Mouse (Mus musculus): Measurements from ENCODE around the gene Gas7. TPM values are rescaled to one million over a fixed set of nuclear protein-coding genes. Genes with fewer than 3 reads are reported as not detected.

Gas7 gene
- polyA plus RNA-seq, 1 experiment from 2014 or later: 4.0 TPM

- DNase-seq (ENCODE audit: low spot score): no peak
- Histone ChIP-seq H3K4me1 (no peaks in the 10 kb centered on the region), H3K36me3 (replicated peaks) (no peaks in the 10 kb centered on the region), H3K27me3 (replicated peaks; ENCODE audit: low read depth, poor library complexity, severe bottlenecking) (no peaks in the 10 kb centered on the region), H3K9me3 (no peaks in the 10 kb centered on the region), H3K27ac (replicated peaks) (no peak overlapping the region), H3K4me3 (no peak overlapping the region)
- 90% methylated on average over 2 of the region's 2 CpGs for WGBS
Measured at GRCm38 (mm10) chr11:67679930-67680329, 224.7 kb downstream of the Gas7 start.

GRCm38 (mm10) chr11:67681871-67682270 lies 226.6 kb downstream of the Gas7 start:
- Histone ChIP-seq H3K9me3 (no peaks in the 10 kb centered on the region), H3K36me3 (replicated peaks) (no peaks in the 10 kb centered on the region), H3K4me1 (no peaks in the 10 kb centered on the region), H3K27ac (replicated peaks) (no peak overlapping the region), H3K4me3 (no peak overlapping the region), H3K27me3 (replicated peaks; ENCODE audit: low read depth, poor library complexity, severe bottlenecking) (no peaks in the 10 kb centered on the region)
- 81% methylated on average over 3 of the region's 3 CpGs for WGBS
- DNase-seq (ENCODE audit: low spot score): no peak

DNA sequence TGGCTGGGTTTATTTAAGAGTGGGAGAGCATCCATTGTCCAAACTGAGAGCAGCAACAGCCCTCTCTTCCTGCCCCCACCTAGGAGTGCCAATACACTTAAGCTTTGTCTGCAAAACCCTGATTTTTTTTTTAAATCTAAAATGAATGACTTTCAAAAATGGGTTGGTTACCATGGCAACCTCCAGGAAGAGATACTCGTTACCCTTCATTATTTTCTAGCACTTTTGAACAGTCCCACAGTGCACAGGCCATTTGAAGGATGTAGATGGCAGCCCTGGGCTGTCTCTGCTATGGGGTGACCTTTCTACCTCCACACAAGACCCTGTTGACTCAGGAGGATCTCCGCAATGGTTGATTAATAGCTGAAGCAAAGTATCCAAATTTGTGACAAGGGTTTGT lies 230.9 kb downstream of the Gas7 start:
- Histone ChIP-seq H3K4me1 (peaks cover 8% of the 10 kb centered on the region), H3K27ac (replicated peaks) (no peak overlapping the region), H3K9me3 (no peaks in the 10 kb centered on the region), H3K36me3 (replicated peaks) (no peaks in the 10 kb centered on the region), H3K4me3 (no peak overlapping the region), H3K27me3 (replicated peaks; ENCODE audit: low read depth, poor library complexity, severe bottlenecking) (no peaks in the 10 kb centered on the region)
- DNase-seq (ENCODE audit: low spot score): no peak
- WGBS: 82% methylated on average over 2 of the region's 2 CpGs

DNA sequence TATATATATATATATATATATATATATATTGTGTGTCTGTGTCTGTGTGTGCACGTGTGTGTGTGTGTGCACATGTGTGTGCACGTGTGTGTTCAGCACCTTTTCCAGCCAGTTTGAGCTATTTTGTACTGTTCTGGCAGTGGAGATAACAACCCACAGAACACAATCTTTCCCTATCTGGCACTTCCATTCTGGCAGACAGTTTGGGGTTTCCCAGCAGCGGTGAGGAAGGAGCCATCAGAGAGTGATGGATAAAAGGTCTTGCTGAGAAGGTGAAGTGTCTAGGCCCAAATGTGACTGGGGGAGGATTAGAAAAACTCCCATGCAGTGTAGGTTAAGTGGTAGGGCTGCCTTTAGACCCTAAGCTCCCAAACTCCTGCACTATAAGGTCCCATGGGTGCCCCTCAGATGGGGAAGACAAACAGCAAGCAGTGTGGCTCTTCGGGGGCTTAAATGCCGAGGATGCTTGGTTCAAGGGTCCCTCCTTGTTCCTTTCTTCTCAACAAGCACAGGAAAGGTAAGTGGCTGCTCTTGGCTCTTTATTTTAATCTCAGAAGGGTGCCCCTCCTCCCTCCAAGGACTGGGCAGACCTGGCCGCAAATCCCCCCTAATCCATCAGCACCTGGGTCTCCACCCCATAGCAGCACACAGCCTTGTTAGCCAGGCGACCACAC lies 239.6 kb downstream of the Gas7 start, which contains the start of gene Rcvrn:
Rcvrn (plus strand) TSS at position 624 of the 674 bp plus-strand sequence.
- H3K27me3 ChIP-seq (replicated peaks; ENCODE audit: low read depth, poor library complexity, severe bottlenecking): 0 out of 2 replicates have a peak, but pooled peaks cover 7% of the 10 kb centered on the region
- H3K27ac ChIP-seq (replicated peaks): no peak within 1 kb of the TSS
- H3K4me1 ChIP-seq: peaks cover 6% of the 10 kb centered on the region
- H3K36me3 ChIP-seq (replicated peaks): no peaks in the 10 kb centered on the region
- no peaks in the 10 kb centered on the region for H3K9me3 ChIP-seq
- no peak within 1 kb of the TSS for H3K4me3 ChIP-seq
- DNase-seq (ENCODE audit: low spot score): no peak
- WGBS: 62% methylated on average over 7 of the region's 7 CpGs

GRCm38 (mm10) chr11:67712976-67713375 lies 257.7 kb downstream of the Gas7 start:
- no peaks in the 10 kb centered on the region for H3K27me3 ChIP-seq (replicated peaks; ENCODE audit: low read depth, poor library complexity, severe bottlenecking)
- no peak for DNase-seq (ENCODE audit: low spot score)
- no peaks in the 10 kb centered on the region for H3K36me3 ChIP-seq (replicated peaks)
- H3K27ac ChIP-seq (replicated peaks): no peak overlapping the region
- WGBS: 90% methylated on average over 4 of the region's 4 CpGs
- H3K4me3 ChIP-seq: no peak overlapping the region
- no peaks in the 10 kb centered on the region for H3K4me1 ChIP-seq
- H3K9me3 ChIP-seq: no peaks in the 10 kb centered on the region

GRCm38 (mm10) chr11:67715382-67715781 lies 260.1 kb downstream of the Gas7 start:
- WGBS: 94% methylated on average over 4 of the region's 4 CpGs
- Histone ChIP-seq H3K4me1 (no peaks in the 10 kb centered on the region), H3K9me3 (no peaks in the 10 kb centered on the region), H3K27ac (replicated peaks) (no peak overlapping the region), H3K27me3 (replicated peaks; ENCODE audit: low read depth, poor library complexity, severe bottlenecking) (no peaks in the 10 kb centered on the region), H3K4me3 (no peak overlapping the region), H3K36me3 (replicated peaks) (no peaks in the 10 kb centered on the region)
- DNase-seq (ENCODE audit: low spot score): no peak

DNA sequence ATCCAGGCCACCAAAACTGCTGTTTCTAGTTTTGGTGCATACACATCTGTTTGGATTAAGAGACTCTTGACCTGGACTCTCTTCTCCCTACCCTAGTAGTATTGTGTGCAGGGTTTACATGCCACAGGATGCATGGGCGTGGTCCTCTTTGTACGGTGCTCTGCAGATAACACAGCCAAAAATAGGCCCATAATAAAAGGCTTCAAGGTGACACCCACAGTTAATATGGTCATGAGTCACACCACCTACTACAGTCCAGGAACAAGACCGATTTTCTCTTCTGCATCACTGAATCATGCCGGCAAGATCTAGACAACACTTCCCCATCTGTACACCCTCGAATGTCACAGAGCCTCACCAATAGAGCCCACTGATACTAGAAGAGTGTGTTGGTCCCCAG lies 266.2 kb downstream of the Gas7 start:
- Histone ChIP-seq H3K9me3 (no peaks in the 10 kb centered on the region), H3K4me3 (no peak overlapping the region), H3K27me3 (replicated peaks; ENCODE audit: low read depth, poor library complexity, severe bottlenecking) (no peaks in the 10 kb centered on the region), H3K36me3 (replicated peaks) (no peaks in the 10 kb centered on the region), H3K4me1 (0 out of 2 replicates have a peak, but pooled peaks cover 3% of the 10 kb centered on the region), H3K27ac (replicated peaks) (no peak overlapping the region)
- 92% methylated on average over 5 of the region's 5 CpGs for WGBS
- DNase-seq (ENCODE audit: low spot score): no peak

- no peak overlapping the region for H3K27ac ChIP-seq (replicated peaks)
- H3K9me3 ChIP-seq: no peaks in the 10 kb centered on the region
- H3K36me3 ChIP-seq (replicated peaks): no peaks in the 10 kb centered on the region
- H3K27me3 ChIP-seq (replicated peaks; ENCODE audit: low read depth, poor library complexity, severe bottlenecking): no peaks in the 10 kb centered on the region
- DNase-seq (ENCODE audit: low spot score): no peak
- 0 out of 2 replicates have a peak, but pooled peaks cover 3% of the 10 kb centered on the region for H3K4me1 ChIP-seq
- 46% methylated on average over 7 of the region's 7 CpGs for WGBS
- H3K4me3 ChIP-seq: no peak overlapping the region
Measured at GRCm38 (mm10) chr11:67722399-67723156, 267.3 kb downstream of the Gas7 start.

DNA sequence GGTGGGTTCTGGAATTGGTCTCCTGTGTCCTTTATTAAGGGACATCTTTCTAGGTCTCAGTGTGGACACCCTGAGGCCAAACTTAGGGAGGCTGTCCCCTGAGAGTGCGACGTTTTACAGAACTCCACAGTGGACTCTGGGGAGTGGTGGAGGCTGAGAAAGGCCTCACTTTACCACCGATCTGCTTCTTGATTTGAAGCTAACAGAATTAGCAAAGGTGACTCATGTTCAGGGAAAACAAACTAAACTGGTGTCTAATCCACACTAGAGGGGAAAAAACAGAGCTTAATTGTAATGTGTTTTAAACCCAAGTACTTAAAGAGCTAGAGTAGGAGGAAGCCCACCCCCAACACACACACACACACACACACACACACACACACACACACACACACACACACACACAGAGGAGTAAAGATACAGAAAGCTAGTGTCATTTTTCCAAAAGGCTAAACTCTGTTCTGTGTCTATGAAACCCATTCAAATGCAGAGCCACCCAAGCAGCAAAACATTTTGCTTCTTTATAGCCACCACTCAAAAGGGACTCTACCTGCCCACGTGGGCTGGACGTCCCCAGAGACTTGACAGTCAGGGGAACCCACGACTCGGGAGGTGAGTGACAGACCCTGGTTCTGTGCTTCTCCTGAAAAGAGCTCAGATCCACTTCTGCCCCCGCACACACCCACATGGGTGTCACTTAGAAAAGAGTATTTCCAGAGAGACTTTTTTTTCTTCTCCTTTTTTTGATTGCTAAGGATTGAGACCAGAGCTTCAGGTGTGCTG lies 268.2 kb downstream of the Gas7 start:
- no peaks in the 10 kb centered on the region for H3K36me3 ChIP-seq (replicated peaks)
- 0 out of 2 replicates have a peak, but pooled peaks cover 3% of the 10 kb centered on the region for H3K4me1 ChIP-seq
- no peaks in the 10 kb centered on the region for H3K9me3 ChIP-seq
- no peak overlapping the region for H3K4me3 ChIP-seq
- WGBS: 69% methylated on average over 8 of the region's 8 CpGs
- no peak overlapping the region for H3K27ac ChIP-seq (replicated peaks)
- DNase-seq (ENCODE audit: low spot score): no peak
- H3K27me3 ChIP-seq (replicated peaks; ENCODE audit: low read depth, poor library complexity, severe bottlenecking): no peaks in the 10 kb centered on the region

- no peak overlapping the region for H3K27ac ChIP-seq (replicated peaks)
- H3K27me3 ChIP-seq (replicated peaks; ENCODE audit: low read depth, poor library complexity, severe bottlenecking): no peaks in the 10 kb centered on the region
- H3K4me1 ChIP-seq: 0 out of 2 replicates have a peak, but pooled peaks cover 3% of the 10 kb centered on the region
- no peak overlapping the region for H3K4me3 ChIP-seq
- H3K36me3 ChIP-seq (replicated peaks): no peaks in the 10 kb centered on the region
- WGBS: 84% methylated on average over 6 of the region's 6 CpGs
- DNase-seq (ENCODE audit: low spot score): no peak
- H3K9me3 ChIP-seq: no peaks in the 10 kb centered on the region
Measured at GRCm38 (mm10) chr11:67727095-67727494, 271.9 kb downstream of the Gas7 start.

DNA sequence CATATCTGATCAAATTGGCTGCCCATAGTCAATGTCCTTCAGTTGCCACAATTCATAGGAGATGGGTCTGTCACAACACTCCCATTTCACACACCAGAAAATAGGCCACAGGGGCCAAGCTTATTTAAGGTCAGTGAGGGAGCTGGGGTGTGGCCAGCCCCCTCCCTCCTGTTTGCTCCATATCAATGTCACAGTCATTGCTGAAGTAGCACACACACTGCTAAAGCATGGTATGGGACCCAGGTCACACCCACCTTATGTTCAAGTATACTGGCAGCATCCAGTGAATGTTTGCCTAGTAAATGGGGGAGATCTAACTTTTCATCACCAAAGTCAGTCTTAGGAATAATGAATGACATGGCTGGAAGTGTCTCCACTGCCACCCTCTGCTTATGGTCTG lies 273.5 kb downstream of the Gas7 start:
- H3K4me1 ChIP-seq: no peaks in the 10 kb centered on the region

GRCm38 (mm10) chr11:67731056-67731455 lies 275.8 kb downstream of the Gas7 start:
- no peaks in the 10 kb centered on the region for H3K27me3 ChIP-seq (replicated peaks; ENCODE audit: low read depth, poor library complexity, severe bottlenecking)
- no peaks in the 10 kb centered on the region for H3K9me3 ChIP-seq
- H3K36me3 ChIP-seq (replicated peaks): no peaks in the 10 kb centered on the region
- H3K27ac ChIP-seq (replicated peaks): no peak overlapping the region
- DNase-seq (ENCODE audit: low spot score): no peak
- H3K4me3 ChIP-seq: no peak overlapping the region
- H3K4me1 ChIP-seq: no peaks in the 10 kb centered on the region
- 90% methylated on average over 2 of the region's 2 CpGs for WGBS

More for the DNA sequence above, 273.5 kb downstream of the Gas7 start:
- Histone ChIP-seq H3K27me3 (replicated peaks; ENCODE audit: low read depth, poor library complexity, severe bottlenecking) (no peaks in the 10 kb centered on the region), H3K27ac (replicated peaks) (no peak overlapping the region), H3K36me3 (replicated peaks) (no peaks in the 10 kb centered on the region), H3K9me3 (no peaks in the 10 kb centered on the region), H3K4me3 (no peak overlapping the region)
- DNase-seq (ENCODE audit: low spot score): no peak
